Mouse (Mus musculus) liver, postnatal 0 days (tissue): ENCODE data around the gene Lgals1.

Source experiments
- CTCF ChIP-seq: sonication (generic); IDR thresholded peaks from 2 replicates; pipeline ENCODE4 v1.5.1; 2016; ENCODE audit warnings: antibody characterized with exemption, low read depth
- EP300 ChIP-seq: IDR thresholded peaks from 2 replicates; pipeline ENCODE4 v1.6.1; 2016; ENCODE audit warnings: antibody characterized with exemption, low read depth, mild to moderate bottlenecking

DNA sequence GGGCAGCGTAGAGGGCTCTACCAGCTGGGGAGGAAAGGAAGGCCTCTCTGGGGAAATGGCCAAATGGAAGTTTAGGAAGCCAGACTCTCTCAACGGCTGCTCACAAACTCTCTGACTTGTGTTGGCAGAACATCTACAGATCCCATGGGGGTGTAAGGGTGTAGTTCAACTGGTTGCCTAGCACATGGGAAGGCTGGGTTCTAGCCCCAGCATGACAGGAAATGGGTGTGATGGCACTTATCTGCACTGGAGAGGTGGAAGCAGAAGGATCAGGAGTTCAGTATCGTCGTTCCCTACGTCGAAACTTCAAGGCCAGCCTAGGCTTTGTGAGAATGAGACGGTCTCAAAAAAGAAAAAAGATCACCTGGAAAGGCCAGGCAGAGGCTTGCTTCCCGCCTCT is 17.5 kb upstream of the Lgals1 start:
- TF ChIP-seq CTCF (no peak), EP300 (no peak)
